Mouse (Mus musculus) limb, embryonic 13.5 days (tissue): ENCODE results near the gene Plekhg5. TPM values are rescaled to one million over a fixed set of nuclear protein-coding genes. Genes with fewer than 3 reads are reported as not detected.

Experiments
- ATAC-seq: fragments of 200-750 bp; cut with Nextera tagmentation; 2 replicates; pipeline ENCODE4 v1.8.0; 2017; ENCODE audit warnings: low read depth, moderate number of reproducible peaks, moderate TSS enrichment; ENCODE audit not compliant: low FRiP score
- H3K27ac ChIP-seq: fragments of 300-500 bp; sonication (generic); 2 replicates; pipeline ENCODE4 v1.5.1; 2015; ENCODE audit warnings: inconsistent platforms, mild to moderate bottlenecking, moderate library complexity
- H3K27me3 ChIP-seq: fragments of 300-500 bp; sonication (generic); 2 replicates; pipeline ENCODE4 v1.6.1; 2015; ENCODE audit warnings: mild to moderate bottlenecking, inconsistent platforms
- H3K36me3 ChIP-seq: fragments of 300-500 bp; sonication (generic); 2 replicates; pipeline ENCODE4 v1.6.1; 2015; ENCODE audit warnings: inconsistent platforms, mild to moderate bottlenecking, moderate library complexity
- H3K4me1 ChIP-seq: fragments of 300-500 bp; sonication (generic); 2 replicates; pipeline ENCODE4 v1.6.1; 2015; ENCODE audit warnings: inconsistent platforms
- H3K4me2 ChIP-seq: fragments of 300-500 bp; sonication (generic); replicated peaks from 2 replicates; pipeline ENCODE4 v1.6.1; 2015; ENCODE audit warnings: inconsistent platforms, mild to moderate bottlenecking, moderate library complexity
- H3K4me3 ChIP-seq: fragments of 300-500 bp; sonication (generic); 2 replicates; pipeline ENCODE4 v1.5.1; 2015; ENCODE audit warnings: moderate library complexity, mild to moderate bottlenecking, inconsistent platforms
- H3K9ac ChIP-seq: fragments of 300-500 bp; sonication (generic); 2 replicates; pipeline ENCODE4 v1.6.1; 2015; ENCODE audit warnings: mild to moderate bottlenecking, inconsistent platforms
- H3K9me3 ChIP-seq: fragments of 300-500 bp; sonication (generic); 2 replicates; pipeline ENCODE4 v1.6.1; 2016; ENCODE audit warnings: inconsistent platforms
- WGBS: fragments of 180-500 bp; shearing (Covaris S2); methylation state at CpG from one replicate; pipeline ENCODE4 v1.1.7; 2015; 5-methylcytosine and 5-hydroxymethylcytosine counted together
- polyA plus RNA-seq: library from polyadenylated mRNA; unstranded; fragments of >200 nt; fragmentation: Nextera tagmentation; extraction: Ambion mirVana; gene quantifications from 2 replicates; pipeline ENCODE4 v1.2.1, GENCODE M21; 2015

The Plekhg5 gene
- polyA plus RNA-seq, 1 experiment from 2014 or later: 17.3 TPM

DNA sequence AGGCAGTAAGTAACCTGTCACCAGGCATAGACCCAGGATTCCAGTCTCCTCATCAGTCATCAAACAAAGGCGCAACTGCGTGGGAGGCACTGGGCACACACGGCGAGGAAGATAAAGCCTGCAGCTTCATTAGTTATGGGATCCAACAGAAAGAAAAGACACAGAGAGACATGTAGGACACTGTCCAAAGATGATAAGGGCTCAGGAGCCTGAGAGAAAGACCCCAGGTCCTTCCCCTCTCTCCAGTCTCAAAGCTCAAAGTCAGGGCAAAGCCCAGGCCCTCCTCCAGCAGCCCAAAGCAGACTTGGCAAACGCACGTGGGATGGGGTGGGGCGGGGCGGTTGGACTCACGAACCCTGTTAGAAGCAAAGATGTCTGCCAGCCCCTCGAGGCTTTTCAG, 73.2 kb downstream of the Plekhg5 start:
- H3K9me3 ChIP-seq: no peaks in the 10 kb centered on the region

GRCm38 (mm10) chr4:152146033-152146827, 73.9 kb downstream of the Plekhg5 start:
- Histone ChIP-seq H3K36me3 (no peaks in the 10 kb centered on the region), H3K27ac (no peak overlapping the region), H3K4me3 (no peak overlapping the region), H3K4me1 (no peaks in the 10 kb centered on the region), H3K4me2 (no peak overlapping the region), H3K27me3 (peaks cover 64% of the 10 kb centered on the region), H3K9me3 (no peaks in the 10 kb centered on the region), H3K9ac (no peak overlapping the region)
- 49% methylated on average over 11 of the region's 11 CpGs for WGBS
- no peak for ATAC-seq

More for the DNA sequence above, 73.2 kb downstream of the Plekhg5 start:
- no peaks in the 10 kb centered on the region for H3K36me3 ChIP-seq
- H3K27me3 ChIP-seq: peaks cover 64% of the 10 kb centered on the region
- ATAC-seq: no peak
- 63% methylated on average over 10 of the region's 10 CpGs for WGBS
- no peak overlapping the region for H3K27ac ChIP-seq
- H3K9ac ChIP-seq: no peak overlapping the region
- H3K4me1 ChIP-seq: no peaks in the 10 kb centered on the region
- no peak overlapping the region for H3K4me3 ChIP-seq
- H3K4me2 ChIP-seq: no peak overlapping the region

DNA sequence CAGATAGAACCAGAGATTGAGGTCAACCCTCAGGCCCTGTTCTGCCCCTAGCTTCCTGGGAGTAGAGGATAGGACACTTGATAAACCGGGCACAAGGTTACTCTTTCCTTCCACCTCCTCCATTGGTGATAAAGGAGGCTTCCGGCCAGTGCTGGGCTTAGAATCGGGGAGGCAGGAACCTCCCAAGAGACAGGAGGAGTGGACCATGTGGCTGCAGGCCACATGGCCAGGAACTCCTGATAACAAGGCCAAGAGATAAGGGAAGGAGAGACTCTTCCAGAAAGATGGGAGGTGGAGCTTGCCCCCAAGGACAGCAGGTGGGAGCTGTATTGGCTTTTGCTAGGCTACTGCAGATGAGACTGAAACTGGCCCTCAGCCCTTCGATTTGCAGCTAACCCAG, 78.2 kb downstream of the Plekhg5 start:
- Histone ChIP-seq H3K9me3 (no peaks in the 10 kb centered on the region), H3K4me2 (no peak overlapping the region), H3K4me3 (no peak overlapping the region), H3K27ac (no peak overlapping the region), H3K9ac (no peak overlapping the region), H3K27me3 (peaks cover 91% of the 10 kb centered on the region), H3K4me1 (peaks cover 17% of the 10 kb centered on the region), H3K36me3 (no peaks in the 10 kb centered on the region)
- ATAC-seq: no peak
- WGBS: 74% methylated on average over 4 of the region's 4 CpGs

DNA sequence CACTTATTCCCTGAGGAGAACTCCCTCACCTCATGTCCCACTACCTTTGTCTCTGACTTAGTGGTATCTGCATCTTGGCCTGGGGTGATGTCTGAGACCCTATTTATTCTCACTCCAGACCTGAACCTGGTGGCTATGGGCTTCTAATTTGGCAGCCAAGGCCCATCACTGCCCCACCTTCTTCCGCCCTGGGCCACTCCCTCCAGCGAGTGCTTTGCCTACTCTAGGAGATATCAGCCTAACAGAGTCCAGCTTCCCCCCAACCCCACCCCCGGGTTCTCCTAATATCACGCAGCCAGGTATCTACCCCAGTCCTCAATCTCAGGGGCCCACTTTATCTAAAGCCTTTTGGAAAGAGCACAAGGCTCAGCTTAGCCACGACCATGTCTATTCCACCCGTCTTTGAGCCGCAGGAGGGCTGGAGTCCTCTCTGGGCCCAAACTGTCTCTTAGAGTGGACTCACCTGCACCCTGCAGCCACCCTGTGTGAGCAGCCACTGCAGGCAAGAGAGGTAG, 79.2 kb downstream of the Plekhg5 start:
- H3K9ac ChIP-seq: peak overlapping the region; percentile 60
- no peaks in the 10 kb centered on the region for H3K36me3 ChIP-seq
- H3K27ac ChIP-seq: no peak overlapping the region
- peak overlapping the region; percentile 46 for H3K4me3 ChIP-seq
- peaks cover 17% of the 10 kb centered on the region for H3K4me1 ChIP-seq
- peak overlapping the region; percentile 73 for H3K4me2 ChIP-seq
- no peak for ATAC-seq
- H3K9me3 ChIP-seq: no peaks in the 10 kb centered on the region
- H3K27me3 ChIP-seq: peaks cover 88% of the 10 kb centered on the region
- 24% methylated on average over 7 of the region's 7 CpGs for WGBS

DNA sequence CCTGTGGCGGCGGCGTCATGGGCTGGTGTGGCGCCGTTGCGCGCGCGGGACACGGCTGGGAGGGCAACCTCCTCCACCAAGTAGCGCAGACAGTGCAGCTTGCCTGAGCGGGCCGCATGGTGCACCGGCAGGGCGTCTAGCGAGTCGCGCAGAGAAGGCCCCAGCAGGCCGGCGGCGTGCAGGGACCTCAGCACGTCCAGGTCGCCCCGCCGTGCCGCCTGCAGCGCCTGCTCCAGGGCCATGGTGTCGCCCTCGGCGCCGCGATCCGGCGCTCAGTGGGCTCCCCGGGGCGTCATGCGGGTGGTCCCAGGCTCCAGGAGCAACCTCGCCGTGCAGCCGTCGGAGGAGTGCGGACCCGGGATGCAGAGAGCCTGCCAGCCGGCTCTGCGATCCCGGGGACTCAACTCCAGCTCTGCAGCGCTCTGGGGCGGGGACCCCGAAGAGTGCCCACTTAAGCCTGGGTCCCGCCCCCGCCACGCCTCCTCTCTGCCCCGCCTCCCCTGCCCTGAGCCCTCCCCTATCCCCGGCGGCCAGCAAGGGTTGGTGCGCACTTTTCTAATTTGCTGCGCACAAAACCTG, 79.8 kb downstream of the Plekhg5 start, which contains the start of gene Espn:
Gene Espn (minus strand): TSS at position 406 of the 579 bp plus-strand sequence.
- Histone ChIP-seq H3K36me3 (no peaks in the 10 kb centered on the region), H3K4me1 (peaks cover 17% of the 10 kb centered on the region), H3K9me3 (no peaks in the 10 kb centered on the region), H3K27ac (no peak within 1 kb of the TSS), H3K4me2 (peak within 1 kb of the TSS; percentile 73), H3K4me3 (peak within 1 kb of the TSS; percentile 46), H3K27me3 (peaks cover 88% of the 10 kb centered on the region), H3K9ac (peak within 1 kb of the TSS; percentile 60)
- ATAC-seq: peak; percentile 74; the same call in 1 of the 2 replicates
- under 1% methylated on average over 56 of the region's 57 CpGs for WGBS

GRCm38 (mm10) chr4:152153771-152154177, 81.5 kb downstream of the Plekhg5 start:
- peaks cover 24% of the 10 kb centered on the region for H3K4me1 ChIP-seq
- H3K36me3 ChIP-seq: no peaks in the 10 kb centered on the region
- no peak for ATAC-seq
- H3K27me3 ChIP-seq: peaks cover 96% of the 10 kb centered on the region
- H3K4me3 ChIP-seq: peak overlapping the region; percentile 26
- no peak overlapping the region for H3K9ac ChIP-seq
- WGBS: 1% methylated on average over 23 of the region's 23 CpGs
- no peak overlapping the region for H3K27ac ChIP-seq
- no peaks in the 10 kb centered on the region for H3K9me3 ChIP-seq
- H3K4me2 ChIP-seq: peak overlapping the region; percentile 56

- 68% methylated on average over 4 of the region's 4 CpGs for WGBS
- H3K27me3 ChIP-seq: peaks cover 96% of the 10 kb centered on the region
Measured at GRCm38 (mm10) chr4:152155019-152155418, 82.7 kb downstream of the Plekhg5 start.

GRCm38 (mm10) chr4:152157779-152158584, 85.7 kb downstream of the Plekhg5 start:
- no peaks in the 10 kb centered on the region for H3K36me3 ChIP-seq
- no peak overlapping the region for H3K27ac ChIP-seq
- ATAC-seq: no peak
- H3K4me2 ChIP-seq: peak overlapping the region; percentile 55
- H3K27me3 ChIP-seq: peaks cover 96% of the 10 kb centered on the region
- H3K4me1 ChIP-seq: peaks cover 21% of the 10 kb centered on the region
- 15% methylated on average over 21 of the region's 21 CpGs for WGBS
- H3K9me3 ChIP-seq: no peaks in the 10 kb centered on the region
- H3K4me3 ChIP-seq: peak overlapping the region; percentile 27
- H3K9ac ChIP-seq: no peak overlapping the region

More at GRCm38 (mm10) chr4:152155019-152155418, 82.7 kb downstream of the Plekhg5 start:
- Histone ChIP-seq H3K9me3 (no peaks in the 10 kb centered on the region), H3K9ac (no peak overlapping the region), H3K27ac (no peak overlapping the region), H3K4me2 (no peak overlapping the region), H3K4me3 (no peak overlapping the region), H3K4me1 (peaks cover 32% of the 10 kb centered on the region), H3K36me3 (no peaks in the 10 kb centered on the region)
- ATAC-seq: no peak

- Histone ChIP-seq H3K27me3 (peaks cover 92% of the 10 kb centered on the region), H3K4me1 (peaks cover 18% of the 10 kb centered on the region), H3K9ac (no peak within 1 kb of the TSS), H3K36me3 (no peaks in the 10 kb centered on the region), H3K4me2 (peak within 1 kb of the TSS; percentile 55), H3K9me3 (no peaks in the 10 kb centered on the region), H3K27ac (no peak within 1 kb of the TSS), H3K4me3 (peak within 1 kb of the TSS; percentile 27)
- 4% methylated on average over 35 of the region's 35 CpGs for WGBS
- no peak for ATAC-seq
Measured at GRCm38 (mm10) chr4:152158585-152159284, 86.4 kb downstream of the Plekhg5 start, which contains the start of gene Hes2. Gene Hes2 (plus strand): TSS chr4:152158867.

- Histone ChIP-seq H3K4me2 (0 out of 2 replicates have a peak overlapping the region, but pooled peaks have one; percentile 55), H3K27ac (no peak overlapping the region), H3K27me3 (peaks cover 91% of the 10 kb centered on the region), H3K9me3 (no peaks in the 10 kb centered on the region), H3K36me3 (no peaks in the 10 kb centered on the region), H3K4me1 (peaks cover 15% of the 10 kb centered on the region), H3K4me3 (0 out of 2 replicates have a peak overlapping the region, but pooled peaks have one; percentile 27), H3K9ac (no peak overlapping the region)
- no peak for ATAC-seq
- WGBS: 2% methylated on average over 19 of the region's 19 CpGs
Measured at GRCm38 (mm10) chr4:152159285-152159678, 87.0 kb downstream of the Plekhg5 start.

DNA sequence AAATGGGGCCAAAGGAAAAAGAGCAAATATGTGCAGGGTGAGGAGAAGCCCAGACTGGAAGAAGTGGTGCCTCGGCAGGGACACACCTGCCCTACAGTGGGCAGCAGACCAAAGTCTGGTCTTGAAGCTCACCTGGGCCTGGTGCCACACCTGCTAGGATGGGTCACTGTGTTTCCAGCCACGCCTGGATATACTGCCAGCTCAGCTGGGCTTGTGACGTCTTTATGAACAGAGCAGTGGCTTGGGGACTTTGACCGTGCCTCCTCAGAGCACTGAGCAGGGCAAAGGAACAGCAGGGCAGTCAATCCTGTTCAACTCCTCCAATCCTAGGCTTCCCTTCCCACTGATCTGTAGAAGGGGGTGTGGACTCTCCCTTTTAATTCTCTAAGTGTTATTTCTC, 88.5 kb downstream of the Plekhg5 start:
- no peak for ATAC-seq
- Histone ChIP-seq H3K9ac (no peak overlapping the region), H3K36me3 (no peaks in the 10 kb centered on the region), H3K27me3 (peaks cover 79% of the 10 kb centered on the region), H3K4me3 (no peak overlapping the region), H3K4me2 (no peak overlapping the region), H3K4me1 (peaks cover 15% of the 10 kb centered on the region), H3K9me3 (no peaks in the 10 kb centered on the region), H3K27ac (no peak overlapping the region)
- WGBS: 35% methylated on average over 4 of the region's 4 CpGs
